Mouse (Mus musculus): ENCODE measurements at regions not wholly inside any gene's neighbourhood (a gene's known extent, or its start where the extent isn't known, plus 50 kb on each side); places are given as distances from the start of the nearest gene placed in this dataset.

- no peak for DNase-seq (ENCODE audit: low spot score)
Measured at GRCm38 (mm10) chr7:136275651-136276050, 559.5 kb upstream of the Mki67 start.

- DNase-seq (ENCODE audit: low spot score), result no peak
Measured at GRCm38 (mm10) chr7:136283770-136284169, 567.6 kb upstream of the Mki67 start.

GRCm38 (mm10) chr7:136285606-136286005 is 569.4 kb upstream of the Mki67 start:
- no peak for DNase-seq (ENCODE audit: low spot score)

GRCm38 (mm10) chr7:136293536-136294145 is 577.5 kb upstream of the Mki67 start:
- no peak for DNase-seq (ENCODE audit: low spot score)

GRCm38 (mm10) chr7:136294445-136294844 is 578.3 kb upstream of the Mki67 start:
- no peak for DNase-seq (ENCODE audit: low spot score)

- no peak for DNase-seq (ENCODE audit: low spot score)
Measured at GRCm38 (mm10) chr7:136297901-136298513, 581.8 kb upstream of the Mki67 start.

- DNase-seq (ENCODE audit: low spot score), result no peak
Measured at GRCm38 (mm10) chr7:136306137-136306536, 588.3 kb upstream of the Mgmt start.

- DNase-seq (ENCODE audit: low spot score), result no peak
Measured at GRCm38 (mm10) chr7:136308765-136309164, 585.6 kb upstream of the Mgmt start.

- DNase-seq (ENCODE audit: low spot score), result peak; percentile 10
Measured at GRCm38 (mm10) chr7:136327281-136327680, 567.1 kb upstream of the Mgmt start.

- no peak for DNase-seq (ENCODE audit: low spot score)
Measured at GRCm38 (mm10) chr7:136330431-136330830, 564.0 kb upstream of the Mgmt start.

GRCm38 (mm10) chr7:136332805-136333204 is 561.6 kb upstream of the Mgmt start:
- DNase-seq (ENCODE audit: low spot score), result no peak

- no peak for DNase-seq (ENCODE audit: low spot score)
Measured at GRCm38 (mm10) chr7:136341599-136342210, 552.7 kb upstream of the Mgmt start.

GRCm38 (mm10) chr7:136342211-136342799 is 552.1 kb upstream of the Mgmt start:
- DNase-seq (ENCODE audit: low spot score), result no peak

GRCm38 (mm10) chr7:136342822-136343221 is 551.6 kb upstream of the Mgmt start:
- DNase-seq (ENCODE audit: low spot score), result peak; percentile 37

- no peak for DNase-seq (ENCODE audit: low spot score)
Measured at GRCm38 (mm10) chr7:136343494-136343893, 550.9 kb upstream of the Mgmt start.

- no peak for DNase-seq (ENCODE audit: low spot score)
Measured at GRCm38 (mm10) chr7:136345051-136345450, 549.4 kb upstream of the Mgmt start.

GRCm38 (mm10) chr7:136346531-136346930 is 547.9 kb upstream of the Mgmt start:
- DNase-seq (ENCODE audit: low spot score), result no peak

- no peak for DNase-seq (ENCODE audit: low spot score)
Measured at GRCm38 (mm10) chr7:136348309-136348708, 546.1 kb upstream of the Mgmt start.

- no peak for DNase-seq (ENCODE audit: low spot score)
Measured at GRCm38 (mm10) chr7:136349651-136350050, 544.8 kb upstream of the Mgmt start.

GRCm38 (mm10) chr7:136357011-136357410 is 537.4 kb upstream of the Mgmt start:
- no peak for DNase-seq (ENCODE audit: low spot score)

GRCm38 (mm10) chr7:136365318-136366211 is 528.8 kb upstream of the Mgmt start:
- DNase-seq (ENCODE audit: low spot score), result no peak

GRCm38 (mm10) chr7:136377259-136377658 is 517.2 kb upstream of the Mgmt start:
- DNase-seq (ENCODE audit: low spot score), result no peak
